Mouse (Mus musculus) c-Kit-positive CD71-negative TER-119-negative erythroid progenitor cells, embryonic 14.5 days (primary cell): ENCODE measurements around the gene Pced1b.
"Not testable (repeated sequence)": the region's sequence is repeated elsewhere in the genome, so short reads cannot be mapped to it uniquely, and the experiment has no call there.

Experiments
- DNase-seq: peaks from one replicate; pipeline ENCODE4 v3.0.0-alpha.2; 2013; ENCODE audit warnings: low read depth

Gene Pced1b

GRCm38 (mm10) chr15:97342945-97343344 lies 96.0 kb downstream of the Pced1b start:
- DNase-seq = peak; percentile 56

GRCm38 (mm10) chr15:97343921-97344320 lies 97.0 kb downstream of the Pced1b start:
- no peak for DNase-seq

- no peak for DNase-seq
Measured at GRCm38 (mm10) chr15:97345110-97345509, 98.2 kb downstream of the Pced1b start.

- DNase-seq = no peak
Measured at GRCm38 (mm10) chr15:97345917-97346316, 99.0 kb downstream of the Pced1b start.

- no peak for DNase-seq
Measured at GRCm38 (mm10) chr15:97346413-97346812, 99.5 kb downstream of the Pced1b start.

- DNase-seq = no peak
Measured at GRCm38 (mm10) chr15:97346897-97347296, 100.0 kb downstream of the Pced1b start.

GRCm38 (mm10) chr15:97348566-97349315 lies 101.8 kb downstream of the Pced1b start:
- no peak for DNase-seq

GRCm38 (mm10) chr15:97350528-97350927 lies 103.6 kb downstream of the Pced1b start:
- no peak for DNase-seq

- no peak for DNase-seq
Measured at GRCm38 (mm10) chr15:97351016-97351415, 104.1 kb downstream of the Pced1b start.

- DNase-seq = no peak
Measured at GRCm38 (mm10) chr15:97351681-97352080, 104.8 kb downstream of the Pced1b start.

GRCm38 (mm10) chr15:97355676-97356303 lies 108.9 kb downstream of the Pced1b start:
- no peak for DNase-seq

GRCm38 (mm10) chr15:97357016-97357415 lies 110.1 kb downstream of the Pced1b start:
- DNase-seq = no peak

- DNase-seq = no peak
Measured at GRCm38 (mm10) chr15:97360842-97361770, 114.2 kb downstream of the Pced1b start.

- DNase-seq = no peak
Measured at GRCm38 (mm10) chr15:97361771-97362171, 114.9 kb downstream of the Pced1b start.

- DNase-seq = not testable (repeated sequence)
Measured at GRCm38 (mm10) chr15:97364271-97364670, 117.4 kb downstream of the Pced1b start.

GRCm38 (mm10) chr15:97364968-97365367 lies 118.1 kb downstream of the Pced1b start:
- no peak for DNase-seq

GRCm38 (mm10) chr15:97368035-97368608 lies 121.2 kb downstream of the Pced1b start:
- no peak for DNase-seq

- no peak for DNase-seq
Measured at GRCm38 (mm10) chr15:97368631-97369030, 121.7 kb downstream of the Pced1b start.

GRCm38 (mm10) chr15:97369144-97369543 lies 122.2 kb downstream of the Pced1b start:
- DNase-seq = no peak

GRCm38 (mm10) chr15:97370880-97371279 lies 124.0 kb downstream of the Pced1b start:
- DNase-seq = no peak

- not testable (repeated sequence) for DNase-seq
Measured at GRCm38 (mm10) chr15:97372043-97372442, 125.1 kb downstream of the Pced1b start.

- DNase-seq = no peak
Measured at GRCm38 (mm10) chr15:97372611-97373131, 125.8 kb downstream of the Pced1b start.
